Mouse (Mus musculus) left cerebral cortex, adult 2 months (tissue): ENCODE measurements around the gene Ran. TPM values are rescaled to one million over a fixed set of nuclear protein-coding genes. Genes with fewer than 3 reads are reported as not detected.

ENCODE experiments used
- DNase-seq, 2 experiments: peaks; one replicate each; pipeline ENCODE4 v3.0.0; 2021 to 2022; ENCODE audit warnings: low spot score in 2 of 2, mixed read lengths in 1 of 2; ENCODE audit errors: extremely low spot score in 1 of 2
- H3K27ac ChIP-seq: fragments of 200-600 bp; 2 replicates; pipeline ENCODE4 v1.8.1; 2022
- H3K4me3 ChIP-seq: fragments of 200-600 bp; 2 replicates; pipeline ENCODE4 v1.8.1; 2022
- CTCF ChIP-seq: fragments of 200-600 bp; IDR thresholded peaks from 2 replicates; pipeline ENCODE4 v1.8.1; 2022; ENCODE audit warnings: antibody characterized with exemption, mild to moderate bottlenecking, moderate library complexity
- intact Hi-C: fragments of 180-260 bp; cut with DNase I; formaldehyde crosslinking; loops from one replicate; pipeline ENCODE4 v1.15.1; 2025
- total RNA-seq, 2 experiments: library from RNA; stranded (reverse); gene quantifications; 2 replicates each; pipeline ENCODE4 v1.2.3; 2021

Ran gene
- total RNA-seq, 2 experiments from 2014 or later: 152 to 166 TPM

DNA sequence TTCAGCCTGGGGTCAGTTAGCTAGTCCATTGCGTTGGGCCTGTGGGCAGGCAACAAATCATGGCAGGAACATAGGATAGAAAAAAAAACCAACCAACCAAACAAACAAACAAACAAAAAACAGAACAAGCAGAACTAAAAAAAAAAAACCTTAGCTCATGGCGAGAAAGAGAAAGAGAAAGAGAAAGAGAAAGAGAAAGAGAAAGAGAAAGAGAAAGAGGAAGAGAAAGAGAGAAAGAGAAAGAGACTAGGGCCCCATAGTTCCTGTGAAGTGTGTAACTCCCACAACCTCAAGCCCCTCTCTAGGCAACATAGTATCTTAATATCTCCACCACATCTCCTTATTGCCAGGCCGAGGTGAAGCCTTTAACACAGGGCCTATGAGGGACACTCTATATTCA, 3.5 kb upstream of the Ran start:
- no peak for DNase-seq
- intact Hi-C loops: no loop called here
- no peak overlapping the region for H3K27ac ChIP-seq
- H3K4me3 ChIP-seq: no peak overlapping the region
- TF ChIP-seq CTCF: no peak

DNA sequence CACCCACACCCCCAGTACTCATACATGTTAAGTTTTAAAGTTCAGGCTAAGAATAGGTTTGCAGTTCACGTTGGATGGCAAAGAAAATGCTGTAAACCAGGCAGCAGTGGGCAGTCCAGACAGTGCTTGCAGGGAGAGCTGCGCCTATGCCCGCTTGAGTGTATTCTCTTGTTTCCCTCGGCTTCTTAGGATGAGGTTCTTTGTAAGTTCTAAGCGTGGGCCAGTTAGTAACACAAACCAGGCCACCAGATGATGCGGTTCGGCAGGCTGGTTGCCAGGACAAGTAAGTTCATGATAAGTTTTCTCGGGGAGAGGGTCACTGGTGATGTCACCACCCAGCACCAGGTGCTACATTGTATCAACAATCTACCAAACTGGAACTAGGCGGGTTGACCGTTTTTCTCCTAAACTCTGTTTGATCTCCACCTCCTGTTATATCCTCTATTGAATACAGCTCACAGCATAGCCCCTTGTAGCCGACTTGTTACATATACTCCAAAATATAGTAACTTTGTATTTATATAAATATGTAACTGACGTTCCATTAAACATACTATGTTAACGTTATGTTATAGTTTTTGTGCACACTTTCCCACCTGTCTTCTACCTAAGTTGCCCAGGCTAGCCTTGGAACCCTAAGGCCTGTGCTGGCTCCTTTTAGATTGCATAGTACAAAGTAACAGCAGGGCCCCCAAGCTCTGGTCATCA, 933 bp upstream of the Ran start:
- peak overlapping the region; percentile 92 for H3K4me3 ChIP-seq
- no peak for TF ChIP-seq CTCF
- peak overlapping the region; percentile 99 for H3K27ac ChIP-seq
- DNase-seq: no peak
- intact Hi-C loops: no loop called here

DNA sequence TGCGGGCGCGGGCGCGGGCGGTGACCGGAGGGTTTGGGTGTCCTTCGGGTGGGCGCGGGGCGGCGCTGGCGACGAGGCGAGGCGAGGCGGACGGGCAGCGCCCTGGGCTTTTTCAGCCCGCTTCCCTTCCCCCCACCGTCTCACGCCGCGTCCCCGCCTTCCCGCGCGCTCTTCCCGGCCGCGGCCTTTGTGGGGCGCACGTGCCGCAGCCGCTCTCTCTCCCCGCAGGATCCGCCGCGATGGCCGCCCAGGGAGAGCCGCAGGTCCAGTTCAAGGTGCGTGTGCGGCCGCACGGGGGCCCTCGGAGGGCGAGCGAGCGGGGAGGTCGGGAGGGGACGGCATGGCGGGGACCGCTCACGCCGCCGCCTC, 415 bp downstream of the Ran start:
- intact Hi-C loops: no loop called here
- H3K27ac ChIP-seq: peak overlapping the region; percentile 93
- no peak; the same call in none of the 2 replicates for TF ChIP-seq CTCF
- H3K4me3 ChIP-seq: peak overlapping the region; percentile 92
- no peak for DNase-seq

DNA sequence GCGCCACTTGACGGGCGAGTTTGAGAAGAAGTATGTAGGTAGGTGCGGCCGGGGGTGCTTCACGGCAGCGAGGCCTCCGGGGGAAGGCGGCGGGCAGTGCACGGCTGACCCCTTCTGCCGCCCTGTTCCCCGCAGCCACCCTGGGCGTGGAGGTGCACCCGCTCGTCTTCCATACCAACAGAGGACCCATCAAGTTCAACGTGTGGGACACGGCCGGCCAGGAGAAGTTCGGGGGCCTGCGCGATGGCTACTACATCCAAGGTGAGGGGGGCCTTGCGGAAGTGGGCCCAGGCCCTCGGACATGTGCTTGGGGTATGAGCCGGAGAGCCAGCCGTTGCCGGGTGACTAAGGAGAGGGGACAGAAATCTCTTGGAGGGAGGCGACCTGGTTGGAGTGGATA, 862 bp downstream of the Ran start:
- intact Hi-C loops: no loop called here
- no peak for TF ChIP-seq CTCF
- peak overlapping the region; percentile 93 for H3K27ac ChIP-seq
- H3K4me3 ChIP-seq: peak overlapping the region; percentile 92
- DNase-seq: no peak

DNA sequence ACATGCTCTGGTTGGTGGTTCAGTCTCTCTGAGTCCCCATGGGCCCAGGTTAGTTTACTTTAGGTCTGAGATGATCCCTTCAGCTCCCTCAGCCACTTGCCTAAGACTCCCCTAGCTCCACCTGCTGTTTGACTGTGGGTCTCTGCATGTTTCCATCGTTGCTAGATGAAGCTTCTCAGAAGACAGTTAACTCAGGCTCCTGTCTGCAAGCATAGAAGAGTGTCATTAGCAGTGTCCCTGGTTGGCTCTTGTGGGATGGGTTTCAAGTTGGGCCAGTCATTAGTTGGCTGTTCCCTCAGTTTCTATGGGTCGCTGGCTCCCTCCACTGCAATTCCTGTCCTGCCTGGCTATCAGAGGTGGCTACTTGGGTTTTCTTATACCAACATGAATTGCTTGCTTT, 5.2 kb downstream of the Ran start:
- no peak for DNase-seq

DNA sequence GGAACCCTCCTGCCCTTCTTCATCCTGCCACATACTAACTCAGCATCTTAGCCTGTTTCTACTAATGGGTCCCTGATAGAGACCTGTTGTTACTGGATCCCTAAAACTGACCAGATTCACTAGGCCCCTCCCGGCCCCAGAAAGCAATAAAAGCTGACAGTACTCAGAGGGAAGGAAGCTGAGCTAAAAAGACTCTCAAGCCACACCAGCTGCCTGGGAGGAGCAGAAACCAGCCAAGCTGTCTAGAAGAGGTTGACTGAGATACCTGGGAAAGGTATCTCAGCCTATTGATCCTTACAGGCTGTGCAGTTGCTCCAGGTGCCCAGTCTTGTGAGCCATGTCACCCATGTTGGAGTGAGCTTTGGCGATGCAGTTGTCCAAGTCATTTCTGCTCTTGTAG, 5.9 kb downstream of the Ran start:
- H3K27ac ChIP-seq: no peak overlapping the region
- intact Hi-C loops: no loop called here
- DNase-seq: no peak
- TF ChIP-seq CTCF: no peak
- no peak overlapping the region for H3K4me3 ChIP-seq

More for the DNA sequence above, 5.2 kb downstream of the Ran start:
- Histone ChIP-seq H3K27ac (no peak overlapping the region), H3K4me3 (no peak overlapping the region)
- no peak; the same call in 1 of the 2 replicates for TF ChIP-seq CTCF
- intact Hi-C loops: no loop called here

DNA sequence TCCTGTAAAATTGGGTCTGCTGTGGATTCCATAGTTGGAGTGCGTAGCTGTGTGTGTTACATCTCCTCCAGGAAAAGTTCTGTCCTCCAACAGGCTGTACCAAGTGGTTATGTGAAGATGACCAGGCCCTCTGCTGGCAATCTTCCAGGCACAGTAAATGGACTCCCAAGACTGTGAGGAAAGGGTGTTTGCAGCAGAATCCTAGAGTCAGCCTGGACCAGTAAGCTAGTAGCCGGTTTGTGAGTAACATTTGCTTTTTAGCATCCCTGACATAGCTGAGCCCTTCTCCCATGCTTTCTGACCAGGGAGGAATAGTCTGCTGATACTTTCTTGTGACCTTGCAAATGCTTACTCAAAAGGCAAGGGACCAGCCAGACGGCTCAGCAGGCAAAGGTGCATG, 6.3 kb downstream of the Ran start:
- Histone ChIP-seq H3K27ac (no peak overlapping the region), H3K4me3 (no peak overlapping the region)
- no peak for DNase-seq
- TF ChIP-seq CTCF: no peak
- intact Hi-C loops: no loop called here

DNA sequence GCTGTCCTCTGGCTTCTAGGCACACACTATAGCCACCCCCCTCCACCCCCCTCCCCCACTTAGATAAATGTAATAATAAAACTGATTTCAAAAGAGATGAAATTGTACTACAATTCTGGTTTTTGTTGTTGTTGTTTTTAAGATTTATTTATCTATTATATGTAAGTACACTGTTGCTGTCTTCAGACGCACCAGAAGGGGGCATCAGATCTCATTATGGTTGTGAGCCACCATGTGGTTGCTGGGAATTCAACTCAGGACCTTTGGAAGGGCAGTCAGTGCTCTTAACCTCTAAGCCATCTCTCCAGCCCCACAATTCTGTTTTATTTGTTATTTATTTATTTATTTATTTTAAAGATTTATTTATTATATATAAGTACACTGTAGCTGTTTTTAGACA, 6.8 kb downstream of the Ran start:
- TF ChIP-seq CTCF: no peak; the same call in 1 of the 2 replicates
- Histone ChIP-seq H3K27ac (no peak overlapping the region), H3K4me3 (no peak overlapping the region)
- DNase-seq: no peak
- intact Hi-C loops: no loop called here

DNA sequence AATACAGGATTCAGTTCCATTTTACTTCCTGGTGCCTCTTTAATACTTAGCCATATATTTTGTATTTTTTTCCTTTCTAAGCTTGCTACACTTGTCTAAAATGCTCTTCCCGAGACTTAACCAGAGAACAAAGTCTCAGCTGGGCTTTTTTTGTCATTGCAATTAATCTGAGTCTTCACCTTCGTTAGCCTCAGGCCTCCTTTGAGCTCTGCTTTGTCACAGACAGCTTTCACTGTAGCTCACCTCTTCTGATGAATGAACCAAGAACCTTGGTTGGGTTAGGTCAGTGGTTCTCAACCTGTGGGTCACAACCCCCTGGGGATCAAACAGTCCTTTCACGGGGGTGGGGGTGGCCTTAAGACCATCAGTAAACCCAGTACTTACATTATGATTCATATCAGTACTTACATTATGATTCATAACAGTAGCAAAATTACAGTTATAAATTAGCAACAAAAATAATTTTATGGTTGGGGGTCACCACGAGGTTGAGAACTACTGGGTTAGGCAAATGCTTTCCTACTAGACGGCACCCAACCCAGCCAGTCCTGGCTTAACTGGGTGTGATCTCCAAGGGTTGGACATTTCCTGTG, 9.4 kb downstream of the Ran start:
- no peak overlapping the region for H3K4me3 ChIP-seq
- TF ChIP-seq CTCF: no peak
- DNase-seq: no peak
- H3K27ac ChIP-seq: no peak overlapping the region
- intact Hi-C loops: no loop called here

DNA sequence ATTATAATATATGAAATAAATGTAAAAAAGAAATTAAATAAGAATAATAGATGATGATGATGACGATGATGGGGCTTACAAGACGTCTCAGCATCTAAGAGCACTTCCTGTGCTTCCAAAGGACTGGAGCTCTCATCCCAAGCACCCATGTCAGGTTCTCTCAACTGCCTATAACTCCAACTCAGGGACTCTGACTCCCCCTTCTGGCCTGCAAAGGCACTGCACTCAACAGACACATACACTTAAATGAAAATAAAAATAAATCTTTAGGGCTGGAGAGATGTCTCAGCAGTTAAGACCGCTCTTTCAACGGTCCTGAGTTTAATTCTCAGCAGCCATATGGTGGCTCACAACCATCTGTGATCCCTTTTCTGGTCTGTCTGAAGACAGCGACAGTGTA, 16.8 kb downstream of the Ran start:
- intact Hi-C loops: no loop called here
- H3K27ac ChIP-seq: no peak overlapping the region
- no peak overlapping the region for H3K4me3 ChIP-seq
- TF ChIP-seq CTCF: peak; percentile 29
- no peak for DNase-seq

DNA sequence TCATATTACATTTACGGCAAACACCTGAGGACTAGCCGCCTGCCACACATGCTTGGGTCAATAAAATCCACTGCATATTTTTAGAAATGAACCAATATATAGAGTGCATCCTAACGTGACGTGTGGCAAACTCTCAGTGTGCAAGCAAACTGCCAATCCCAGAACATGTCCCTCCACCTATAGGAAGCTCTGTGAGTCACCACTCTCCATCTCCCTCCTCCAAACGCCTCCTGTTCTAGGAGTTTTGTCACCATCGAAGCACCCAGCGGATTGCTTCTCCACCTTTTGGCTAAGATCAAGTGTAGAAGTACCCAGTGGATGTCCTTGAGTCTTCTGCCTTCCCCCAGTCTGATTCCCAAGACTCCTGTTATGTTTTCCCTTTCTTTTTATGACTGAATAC, 17.9 kb downstream of the Ran start:
- TF ChIP-seq CTCF: no peak
- no peak overlapping the region for H3K27ac ChIP-seq
- DNase-seq: no peak
- no peak overlapping the region for H3K4me3 ChIP-seq
- intact Hi-C loops: no loop called here

DNA sequence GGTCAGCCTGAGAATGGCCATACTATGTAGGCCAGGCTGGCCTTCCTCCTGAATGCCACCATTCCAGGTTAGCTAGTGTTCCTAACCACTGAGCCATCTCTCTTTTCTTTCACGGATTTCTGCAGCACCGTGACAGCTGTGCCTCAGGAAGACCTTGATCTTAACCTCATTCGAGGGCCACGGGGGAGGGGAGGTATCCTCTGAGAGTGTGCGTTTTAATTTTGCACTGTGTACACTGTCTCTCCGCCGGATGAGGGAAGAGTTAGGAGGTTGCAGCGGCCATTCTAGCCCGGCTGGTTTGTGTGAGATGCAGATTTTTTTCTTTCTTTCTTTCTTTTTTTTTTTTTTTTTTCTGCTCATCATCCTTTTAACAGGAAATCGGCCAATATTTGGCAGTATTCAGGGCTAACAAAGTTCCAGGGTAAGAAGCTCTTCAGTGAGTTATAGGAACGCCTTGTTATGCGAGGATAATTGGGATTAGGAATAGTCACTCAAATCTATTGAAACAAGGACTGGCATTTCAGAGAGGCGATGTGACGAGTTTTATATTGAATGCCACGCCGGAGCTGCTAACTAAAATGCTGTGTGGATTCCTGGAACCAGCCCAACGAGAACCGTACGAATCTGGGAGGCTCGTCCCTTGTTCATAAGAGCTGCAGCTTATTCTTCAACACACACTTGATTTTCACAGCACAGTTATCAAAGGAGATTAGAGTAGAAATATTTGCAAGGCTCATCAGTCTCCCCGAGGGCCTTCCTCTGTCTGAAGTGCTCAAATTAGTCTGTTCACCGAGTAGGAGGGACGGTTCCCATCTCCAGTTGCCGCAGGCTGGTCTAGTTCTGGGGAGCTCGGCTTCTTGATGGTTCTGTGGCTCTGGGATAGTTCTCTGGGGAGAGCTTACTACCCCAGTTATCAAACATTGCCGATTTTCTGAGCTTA, 26.0 kb downstream of the Ran start:
- TF ChIP-seq CTCF: no peak
- intact Hi-C loops: no loop called here
- no peak for DNase-seq
- Histone ChIP-seq H3K27ac (no peak overlapping the region), H3K4me3 (no peak overlapping the region)
